Mouse (Mus musculus): ENCODE data around the gene Ggt1.
"Not testable (repeated sequence)": the region's sequence is repeated elsewhere in the genome, so short reads cannot be mapped to it uniquely, and the experiment has no call there.

The Ggt1 gene

DNA sequence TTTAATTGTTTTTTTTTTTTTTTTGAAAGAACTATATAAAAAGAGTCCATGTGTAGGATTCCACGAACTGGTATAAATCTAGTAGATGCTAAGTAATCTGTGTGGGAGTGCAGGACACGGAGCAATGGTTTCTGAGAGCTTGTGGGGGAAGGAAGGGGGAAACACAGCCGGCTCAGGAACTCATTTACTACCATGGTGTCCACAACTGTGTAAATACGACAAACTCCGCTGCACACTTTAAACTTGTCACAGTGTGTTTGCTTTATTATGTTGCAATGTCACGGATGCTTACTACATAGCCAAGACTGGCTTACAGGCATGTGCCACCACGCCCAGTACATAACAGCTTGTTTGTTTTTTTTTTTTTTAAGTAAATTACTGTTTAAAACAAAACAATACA, 11.5 kb upstream of the Ggt1 start:
- DNase-seq (ENCODE audit: low read depth), result no peak

DNA sequence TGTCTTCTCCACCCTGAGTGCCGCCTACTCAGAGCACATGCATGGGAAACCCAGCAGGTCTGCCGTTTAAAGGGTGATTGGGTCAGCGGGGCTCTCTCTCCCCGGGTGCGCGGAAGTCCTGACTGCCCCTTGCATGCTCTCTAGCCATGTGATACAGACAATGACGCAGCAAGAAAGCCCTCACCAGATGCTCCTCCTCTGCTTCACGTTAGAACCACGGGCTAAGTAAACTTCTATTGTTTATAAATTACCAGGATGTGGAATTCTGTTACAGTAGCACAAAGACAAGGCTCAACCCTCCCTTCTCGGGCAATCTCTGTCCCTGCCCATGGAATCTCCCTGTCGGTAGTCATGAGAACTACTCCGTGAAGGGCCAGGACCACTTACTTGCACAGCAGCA, 10.2 kb upstream of the Ggt1 start:
- no peak for DNase-seq (ENCODE audit: low read depth)

DNA sequence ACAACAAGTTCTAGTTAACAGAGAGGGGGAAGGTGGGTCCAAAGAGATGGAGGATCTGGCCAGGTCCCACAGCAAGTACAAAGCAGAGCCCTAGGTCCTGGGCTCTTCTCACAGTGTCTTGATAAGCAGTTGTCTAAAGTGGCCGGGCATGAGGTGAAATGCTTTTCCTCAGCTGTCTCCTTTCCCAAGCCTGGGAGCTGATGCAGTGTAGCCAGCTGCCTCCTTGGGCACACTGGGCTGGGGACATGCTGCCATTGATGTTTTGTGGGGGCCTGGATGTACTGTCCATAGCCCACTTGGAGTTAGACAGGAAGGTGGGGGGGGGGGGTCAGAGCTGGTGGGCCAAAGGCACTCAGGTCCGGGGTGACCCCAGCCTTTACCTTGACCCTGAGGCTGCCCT, 9.3 kb upstream of the Ggt1 start:
- no peak for DNase-seq (ENCODE audit: low read depth)

DNA sequence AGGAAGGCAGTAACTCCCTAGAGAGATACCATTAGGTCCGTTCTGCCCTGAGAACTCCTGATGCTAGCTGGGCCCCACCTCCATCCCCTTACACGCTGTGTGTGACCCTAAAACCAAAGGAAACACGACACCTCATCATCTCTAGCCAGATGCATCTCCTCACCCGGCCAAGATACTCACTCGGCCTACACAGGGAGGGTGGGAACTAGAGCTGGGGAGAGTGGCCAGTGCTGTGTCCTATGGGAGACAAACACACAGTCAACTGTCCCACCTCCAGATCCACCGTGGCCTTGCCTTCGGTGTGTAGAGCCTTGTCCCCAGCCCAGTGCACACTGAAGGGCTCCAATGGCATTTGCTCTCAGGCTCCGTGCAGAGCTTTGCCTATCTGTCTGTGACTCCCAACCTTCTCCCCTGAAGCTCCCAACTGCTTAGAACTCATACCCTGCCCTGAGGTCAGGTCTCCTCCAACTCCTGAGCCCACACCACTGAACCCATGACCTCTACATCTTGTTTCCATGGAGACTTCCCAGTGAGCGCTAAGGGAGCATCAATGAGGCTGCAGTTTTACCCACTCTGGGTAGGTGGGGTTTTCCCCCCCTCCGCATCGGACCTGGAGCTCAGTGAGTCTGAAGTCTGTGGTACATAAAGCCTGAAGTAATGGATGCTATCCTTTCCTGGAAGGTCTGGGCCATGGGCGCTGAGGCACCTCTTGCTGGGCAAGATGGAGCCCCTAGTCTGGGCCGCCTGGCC, 8.5 kb upstream of the Ggt1 start:
- peak; percentile 24 for DNase-seq (ENCODE audit: low read depth)

DNA sequence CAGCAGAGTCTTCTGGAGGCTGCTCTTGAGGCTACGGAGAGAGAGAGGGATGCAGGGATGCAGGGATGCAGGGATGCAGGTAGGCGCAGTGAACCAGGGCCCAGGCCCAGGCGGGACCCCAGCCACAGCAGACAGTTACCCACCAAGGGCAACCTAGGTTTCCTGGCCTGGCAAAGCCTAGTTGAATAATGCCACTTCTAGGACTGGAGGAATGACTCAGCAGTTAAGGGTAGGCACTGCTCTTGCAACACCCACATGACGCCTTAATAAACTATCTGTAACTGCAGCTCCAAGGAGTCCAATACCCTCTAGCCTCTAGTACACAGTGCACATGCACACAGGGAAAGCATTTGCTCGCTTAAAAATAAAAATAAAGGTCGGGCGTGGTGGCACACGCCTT, 7.3 kb upstream of the Ggt1 start:
- DNase-seq (ENCODE audit: low read depth), result peak; percentile 52

DNA sequence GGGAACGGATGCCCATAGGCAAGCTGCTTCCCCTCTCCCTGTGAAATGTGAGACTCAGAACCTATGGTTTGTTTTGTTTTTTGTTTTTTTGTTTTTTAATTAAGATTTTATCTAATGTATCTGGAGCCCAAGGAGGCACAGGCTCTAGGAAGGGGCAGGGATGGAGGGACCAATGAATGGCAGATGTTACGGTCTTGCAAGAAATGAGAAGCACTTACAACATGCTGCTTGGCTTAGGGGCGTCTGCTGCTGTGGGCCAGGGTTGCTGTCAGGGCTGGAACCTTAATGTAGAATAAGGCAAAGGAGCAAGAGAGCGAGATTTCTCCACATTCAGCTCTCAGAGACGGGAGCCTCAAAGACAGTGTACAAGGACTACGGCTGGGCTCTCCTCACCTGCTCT, 5.8 kb upstream of the Ggt1 start:
- no peak for DNase-seq (ENCODE audit: low read depth)

DNA sequence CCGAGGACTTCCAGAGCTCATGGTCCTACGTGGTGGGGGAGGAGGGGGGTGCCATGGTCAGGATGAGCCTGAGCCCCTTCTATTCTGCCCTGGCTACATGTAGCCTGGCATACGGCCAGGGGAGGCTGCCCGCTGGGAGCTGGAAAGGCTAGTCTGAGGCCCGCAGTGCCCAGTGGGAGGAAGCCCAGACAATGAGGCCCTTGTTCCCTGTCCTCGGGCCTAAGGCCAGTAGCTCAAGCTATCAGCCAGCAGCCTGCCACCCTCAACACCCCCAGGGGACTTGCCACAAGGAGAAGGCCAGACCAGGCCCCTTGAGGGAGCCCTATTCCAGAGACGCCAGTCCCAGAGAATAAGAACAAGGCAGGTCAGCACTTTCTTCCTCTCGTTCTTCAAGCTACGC, 5.4 kb upstream of the Ggt1 start:
- peak; percentile 52 for DNase-seq (ENCODE audit: low read depth)

DNA sequence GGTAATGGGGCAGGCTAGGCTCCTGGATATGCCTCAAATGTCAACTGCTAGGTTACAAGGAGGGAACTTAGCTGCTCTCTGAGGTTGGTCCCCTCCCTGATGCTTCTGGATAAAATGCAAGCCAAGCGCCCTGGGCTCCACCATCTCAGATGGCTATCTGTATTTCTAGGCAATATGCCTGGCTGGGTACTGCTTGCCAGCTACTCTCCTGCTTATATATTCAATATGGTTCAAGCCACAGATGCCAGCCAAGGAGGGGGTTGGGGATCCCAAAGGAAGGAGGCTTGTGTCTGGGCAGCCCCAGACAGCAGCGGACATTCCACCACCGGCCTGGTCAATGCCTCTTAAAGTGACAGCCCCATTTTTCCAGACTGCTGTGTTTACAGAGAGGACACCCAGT, 2.9 kb upstream of the Ggt1 start:
- DNase-seq (ENCODE audit: low read depth), result peak; percentile 59

DNA sequence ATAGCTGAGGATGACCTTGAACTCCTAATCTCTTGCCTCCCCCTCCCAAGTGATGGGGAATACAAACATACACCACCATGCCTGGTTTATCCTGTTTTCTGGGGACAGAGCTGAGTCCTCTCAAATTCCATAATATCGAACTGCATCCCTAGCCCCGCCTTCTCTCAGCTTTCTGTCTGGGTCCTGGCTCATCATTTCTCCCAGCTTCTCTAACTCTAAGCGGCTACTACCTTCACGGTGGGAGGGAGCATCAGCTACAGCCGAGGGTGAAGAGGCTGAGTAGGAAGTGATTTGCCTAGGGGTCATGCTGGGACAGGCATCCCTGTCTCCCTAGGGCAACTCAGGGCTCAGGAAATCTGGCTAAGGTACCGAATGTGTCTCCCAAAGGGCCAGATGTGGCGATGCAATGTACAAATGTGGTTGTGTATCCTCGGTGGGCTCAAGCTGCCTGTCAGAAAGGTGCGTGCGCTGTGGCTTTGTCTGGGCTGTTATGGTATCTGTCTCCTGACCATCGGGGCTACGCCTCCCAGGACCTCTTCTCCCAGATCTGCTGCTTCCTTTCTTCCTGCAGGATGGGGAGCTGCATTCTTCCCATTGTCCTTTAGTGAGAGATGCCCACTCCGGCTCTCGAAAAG, 2.2 kb upstream of the Ggt1 start:
- DNase-seq (ENCODE audit: low read depth), result no peak

DNA sequence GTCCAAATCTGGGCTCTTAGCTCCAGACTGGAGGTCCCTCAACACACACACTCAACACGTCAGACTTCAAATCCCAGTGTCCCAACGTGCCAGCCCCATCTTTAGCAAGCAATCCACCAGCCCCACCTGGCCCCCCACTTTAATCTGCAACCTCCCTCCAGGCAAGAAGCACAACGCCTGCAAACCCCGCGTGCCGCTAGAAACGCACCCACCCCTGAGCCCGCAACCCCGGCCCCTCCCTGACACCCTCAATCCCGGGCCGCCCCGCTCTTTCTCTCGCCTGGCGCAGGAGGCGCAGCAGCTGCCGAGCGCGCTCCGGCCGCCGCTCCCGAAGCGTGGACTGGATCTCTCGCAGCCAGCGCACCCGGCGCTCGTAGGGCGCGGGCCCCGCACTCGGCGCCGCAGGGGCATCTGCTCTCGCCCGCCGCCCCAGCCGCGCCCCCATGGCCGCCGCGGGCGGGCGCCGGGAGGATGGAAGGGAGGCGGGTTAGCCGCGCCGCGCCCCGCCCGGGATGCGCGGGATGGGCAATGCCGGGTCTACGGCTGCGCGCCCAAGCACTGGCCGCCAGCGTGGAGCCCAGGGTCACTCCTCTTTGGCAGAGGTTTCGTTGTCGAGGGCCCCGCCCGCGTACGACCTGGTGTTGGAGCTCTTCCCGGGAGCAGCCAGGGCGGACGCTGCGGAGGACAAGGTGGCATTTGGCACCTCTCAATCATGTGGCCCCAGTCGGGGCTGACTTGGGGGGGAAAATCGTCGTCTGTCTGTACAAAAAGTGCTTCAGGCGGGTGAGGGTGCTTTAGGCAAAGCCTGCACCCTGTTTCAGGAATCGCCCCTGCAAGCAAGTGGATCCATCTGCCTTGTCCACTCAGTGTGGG, 1.5 kb upstream of the Ggt1 start, which contains the start of gene Lrrc75b:
Gene Lrrc75b (minus strand): TSS at position 655 of the 873 bp plus-strand sequence.
- DNase-seq (ENCODE audit: low read depth), result no peak

DNA sequence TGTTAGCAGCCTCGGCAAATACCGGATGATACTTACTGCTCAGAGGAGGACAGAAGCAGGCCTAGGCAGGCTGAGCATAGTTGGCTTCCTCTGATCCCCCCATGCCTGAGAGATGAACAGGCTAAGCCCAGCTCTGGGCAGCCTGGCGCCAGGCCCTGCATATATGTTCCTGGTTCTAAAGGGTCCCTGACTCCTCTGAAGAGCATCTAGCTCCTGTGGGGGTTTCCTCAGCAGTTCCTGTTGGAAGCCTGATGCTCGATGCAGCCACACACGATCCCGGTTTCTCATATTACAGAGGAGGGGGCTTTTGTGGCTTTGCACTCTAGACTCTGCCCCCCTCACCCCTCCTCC, 880 bp upstream of the Ggt1 start:
- no peak for DNase-seq (ENCODE audit: low read depth)

DNA sequence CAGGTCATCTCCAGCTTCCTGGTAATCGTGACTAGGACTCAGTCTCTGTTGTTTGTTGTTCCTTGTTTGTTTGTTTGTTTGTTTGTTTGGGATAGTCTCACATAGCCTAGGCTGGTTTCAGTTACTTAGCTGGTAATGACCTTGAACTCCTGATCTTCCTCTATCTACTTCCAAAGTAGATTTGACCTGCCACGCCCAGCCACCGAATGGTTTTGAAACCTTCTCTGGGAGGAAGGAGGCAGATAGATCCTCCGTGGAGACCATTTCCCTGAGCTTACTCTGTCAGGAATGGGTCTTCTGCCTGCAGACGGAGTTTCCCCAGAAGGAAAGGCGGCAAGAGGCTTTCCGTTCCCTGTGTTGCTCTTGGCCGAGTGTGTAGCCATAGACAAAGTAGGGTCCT, 1.2 kb downstream of the Ggt1 start:
- DNase-seq (ENCODE audit: low read depth), result no peak

DNA sequence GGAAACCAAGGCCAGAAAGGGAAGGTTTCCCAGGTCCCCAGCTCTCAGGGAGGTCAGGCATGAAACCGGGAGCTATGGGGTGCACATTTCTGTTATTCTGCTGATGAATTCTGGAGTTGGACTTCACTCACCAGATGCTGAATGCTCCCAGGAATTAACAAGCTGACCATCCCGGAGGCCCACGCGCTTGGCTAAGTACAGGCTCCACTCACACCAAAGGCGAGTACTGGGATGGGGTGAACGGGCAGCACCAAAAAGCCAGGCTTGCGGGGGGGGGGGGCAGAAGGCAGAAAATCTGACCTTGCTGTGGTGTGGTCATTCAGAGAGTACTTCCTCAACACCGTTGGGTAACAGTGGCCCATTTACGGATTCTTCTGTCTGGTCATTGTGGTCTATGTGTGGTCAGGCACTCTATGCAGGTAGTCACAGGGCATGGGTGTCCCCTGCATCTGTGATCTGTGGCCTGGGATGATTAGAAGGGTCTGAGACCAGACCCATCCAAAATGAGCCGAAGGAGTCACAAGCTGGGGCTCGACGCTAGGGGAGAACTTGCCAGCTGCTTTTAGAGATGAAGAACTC, 3.4 kb downstream of the Ggt1 start:
- DNase-seq (ENCODE audit: low read depth), result no peak

DNA sequence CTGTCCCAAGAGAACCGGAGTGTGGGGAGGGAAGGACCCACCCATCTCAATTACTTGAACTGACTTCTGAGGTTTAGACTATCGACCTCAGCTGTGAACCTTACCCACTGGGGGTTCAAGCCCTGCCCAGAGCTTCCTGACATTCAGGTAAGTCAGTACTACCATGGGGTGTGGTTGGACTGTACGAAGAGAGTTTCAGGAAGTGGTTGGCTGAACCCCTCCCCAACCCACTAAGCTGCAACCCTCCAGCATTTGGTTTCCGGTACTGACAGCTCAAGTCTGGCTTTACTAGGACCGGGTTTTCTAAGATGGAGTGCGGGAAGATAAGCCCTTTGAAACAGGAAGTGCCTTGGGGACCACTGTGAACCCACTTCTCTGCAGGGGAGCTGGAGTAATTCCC, 4.0 kb downstream of the Ggt1 start:
- no peak for DNase-seq (ENCODE audit: low read depth)

DNA sequence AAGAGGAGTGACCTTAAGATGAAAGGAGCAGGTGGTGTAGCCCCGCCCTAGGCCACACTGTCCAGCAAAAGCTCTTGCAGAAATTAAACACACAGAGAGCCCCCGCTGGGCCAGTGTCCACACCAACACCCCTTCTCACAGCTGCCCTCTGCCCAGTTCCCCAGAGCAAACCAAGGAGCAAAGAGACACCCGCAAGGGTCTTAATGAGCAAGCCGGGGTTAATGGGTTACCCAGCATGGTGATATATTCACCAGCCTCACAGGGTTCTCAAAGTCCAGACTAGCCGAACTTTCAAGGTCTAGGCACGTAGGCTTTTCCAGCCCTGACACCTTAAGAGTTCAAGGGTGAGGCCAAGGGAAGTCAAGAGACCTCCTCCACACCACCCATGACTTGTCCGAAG, 4.5 kb downstream of the Ggt1 start:
- DNase-seq (ENCODE audit: low read depth), result no peak

DNA sequence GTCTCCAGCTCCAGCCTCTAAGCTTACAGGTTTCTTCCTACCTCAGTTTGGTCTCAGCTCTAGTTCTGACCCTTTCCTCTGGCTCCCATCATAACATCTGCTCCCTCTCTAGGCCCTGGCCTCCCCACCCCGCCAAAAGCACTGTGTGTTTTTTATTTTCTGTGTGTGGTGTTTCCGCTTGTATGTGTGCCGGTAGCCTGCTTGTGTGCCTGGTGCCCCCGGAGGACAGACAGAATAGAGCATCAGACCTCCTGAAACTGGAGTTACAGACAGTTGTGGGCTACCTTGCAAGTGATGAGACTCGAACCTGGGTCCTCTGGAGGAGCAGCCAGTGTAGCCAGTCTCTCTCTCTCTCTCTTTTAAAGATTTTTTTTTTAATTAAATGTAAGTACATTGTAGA, 4.9 kb downstream of the Ggt1 start:
- no peak for DNase-seq (ENCODE audit: low read depth)

DNA sequence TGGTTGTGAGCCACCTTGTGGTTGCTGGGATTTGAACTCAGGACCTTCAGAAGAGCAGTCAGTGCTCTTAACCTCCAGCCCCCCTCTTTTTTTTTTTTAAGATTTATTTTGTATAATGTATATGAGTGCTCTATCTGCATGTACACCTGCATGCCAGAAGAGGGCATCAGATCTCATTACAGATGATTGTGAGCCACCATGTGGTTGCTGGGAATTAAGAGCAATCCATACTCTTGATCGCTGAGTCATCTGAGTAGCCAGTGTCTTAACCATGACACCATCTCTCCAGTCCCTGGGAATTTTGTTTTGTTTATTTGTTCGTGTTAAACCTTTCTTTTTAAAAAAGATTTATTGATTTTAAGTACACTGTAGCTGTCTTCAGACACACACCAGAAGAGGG, 5.4 kb downstream of the Ggt1 start:
- DNase-seq (ENCODE audit: low read depth), result not testable (repeated sequence)

DNA sequence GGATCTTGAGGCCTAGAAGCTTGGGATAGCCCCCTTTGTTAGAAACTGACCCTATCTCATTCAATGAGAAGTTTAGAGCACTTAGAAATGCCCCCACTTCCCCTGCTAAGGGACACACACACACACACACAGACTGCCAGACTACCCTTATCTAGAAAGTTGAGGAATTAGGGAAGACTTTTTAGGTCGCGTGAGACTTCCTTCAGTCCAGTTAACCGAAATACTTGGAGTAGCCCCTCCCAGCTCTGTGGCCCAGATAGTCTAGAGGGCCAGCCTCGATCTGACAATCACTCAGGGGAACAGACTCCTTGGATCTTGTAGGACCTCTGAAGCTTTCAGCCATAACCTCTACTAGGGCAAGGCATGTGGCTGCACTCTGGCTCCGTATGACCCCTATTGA, 6.6 kb downstream of the Ggt1 start:
- DNase-seq (ENCODE audit: low read depth), result no peak

DNA sequence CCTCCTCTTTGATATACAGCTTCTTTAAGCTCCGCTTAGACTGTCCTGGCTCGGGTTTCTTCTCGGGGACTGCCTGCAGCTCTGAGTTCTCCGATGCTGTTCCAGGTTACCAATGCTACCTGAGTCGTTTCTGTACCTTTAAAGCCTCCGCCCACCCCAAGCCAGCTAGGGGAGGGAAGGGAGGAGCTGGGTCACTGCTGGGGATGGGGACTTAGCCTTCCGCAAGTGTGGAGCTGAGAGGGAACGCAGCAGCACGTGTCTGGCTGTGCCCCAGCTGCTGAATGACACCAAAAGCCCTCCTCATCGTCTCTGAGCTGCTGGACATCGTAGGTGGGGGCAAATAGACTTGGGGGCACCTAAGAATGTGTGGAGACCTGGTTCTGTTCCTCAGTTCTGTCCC, 7.0 kb downstream of the Ggt1 start:
- DNase-seq (ENCODE audit: low read depth), result no peak

DNA sequence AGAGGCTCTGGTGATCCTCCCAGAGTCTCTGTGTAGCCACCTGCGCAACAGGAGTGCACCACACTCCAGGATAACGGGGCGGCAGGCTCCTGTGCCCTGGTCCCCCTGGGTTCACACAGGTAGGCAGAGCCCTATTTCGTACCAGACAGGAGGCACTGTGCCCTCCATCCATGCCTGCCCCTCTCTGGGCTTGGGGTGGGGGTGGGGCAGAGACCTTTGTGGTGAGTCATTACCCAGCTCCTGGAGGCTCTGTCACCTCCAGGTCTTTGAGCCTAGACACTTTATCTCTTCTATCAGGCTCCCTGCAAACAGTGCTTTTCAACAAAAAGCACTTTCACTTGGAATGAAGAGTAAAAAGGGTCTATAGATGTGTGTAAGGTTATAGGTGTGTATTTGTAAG, 7.4 kb downstream of the Ggt1 start:
- DNase-seq (ENCODE audit: low read depth), result no peak

DNA sequence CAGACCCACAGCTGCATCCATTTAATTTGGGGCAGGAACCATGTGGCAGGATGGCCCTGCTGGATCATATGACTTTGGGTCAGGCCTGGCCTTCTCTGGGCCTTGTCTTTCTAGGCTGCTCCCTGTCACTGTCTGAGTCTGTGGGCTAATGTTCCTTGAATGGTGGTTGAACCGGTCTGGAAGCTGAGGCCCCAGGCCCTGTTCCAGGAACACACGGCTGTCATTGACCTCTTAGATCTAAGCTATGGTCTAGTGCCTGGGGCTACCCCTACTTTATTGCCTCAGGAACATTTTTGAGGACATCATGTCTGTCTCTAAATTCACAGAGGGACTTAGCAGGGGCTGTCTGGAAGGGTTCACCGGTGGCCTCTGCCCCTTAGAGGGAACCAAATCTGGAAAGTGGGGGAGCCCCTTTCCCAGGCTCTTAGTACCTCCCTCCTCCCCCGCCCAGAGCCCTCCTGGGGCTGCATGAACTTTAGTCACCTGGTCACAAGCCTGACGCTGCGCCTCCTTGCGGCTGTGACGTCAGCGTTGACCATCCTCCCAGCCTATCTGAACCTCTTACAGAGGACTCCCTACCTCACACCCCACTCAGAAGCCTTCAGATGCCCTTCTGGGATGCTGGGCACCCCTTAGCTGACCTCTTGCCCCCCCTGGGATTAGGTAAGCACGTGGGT, 9.7 kb downstream of the Ggt1 start:
- DNase-seq (ENCODE audit: low read depth), result no peak

DNA sequence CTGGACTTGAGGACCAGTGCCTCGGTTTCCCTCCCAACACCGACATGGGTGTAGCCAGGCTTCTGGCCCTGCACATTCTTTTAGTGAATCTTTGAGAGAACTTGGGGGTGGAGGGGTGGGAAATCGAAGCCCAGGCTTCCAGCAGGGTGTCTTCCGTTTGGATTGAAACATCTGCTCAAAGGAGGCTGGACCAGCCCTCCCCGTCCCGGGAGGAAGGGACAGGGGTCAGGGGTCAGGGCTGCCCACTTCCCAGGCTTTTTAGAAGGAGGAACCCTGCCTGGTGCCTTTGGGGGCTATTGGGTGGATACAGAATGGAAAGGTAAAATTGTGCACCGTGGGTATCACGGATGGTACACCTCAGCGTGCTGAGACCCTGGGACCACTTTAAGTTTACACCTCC, 10.5 kb downstream of the Ggt1 start:
- no peak for DNase-seq (ENCODE audit: low read depth)
